Comparison of ENCODE assay signal across 26 mouse cellular contexts in genomic region chr1:62882028-62882427, GRCm38 (mm10).
DNase-seq lines count a peak whose midpoint lies in the region; ATAC-seq lines count a peak whose summit lies in the region.
"Had no signal": no experiment of that assay in that cellular context is flagged by ENCODE, and none has a peak within 500 bp of the region (broad histone marks: within the 10 kb centered on the region; RNA-seq: fewer than 3 reads in every experiment).

No protein-coding gene starts in this region.

- H3K27me3 ChIP-seq in embryonic facial prominence, embryonic 12.5 days = no peaks in the 10 kb centered on the region
- no peaks in the 10 kb centered on the region for H3K27me3 ChIP-seq in embryonic facial prominence, embryonic 10.5 days (replicated peaks; ENCODE audit: low read depth, poor library complexity, severe bottlenecking)
- no peaks in the 10 kb centered on the region for H3K27me3 ChIP-seq in limb, embryonic 11.5 days (ENCODE audit: control insufficient read depth, insufficient read depth, low read length)
- no peaks in the 10 kb centered on the region for H3K27me3 ChIP-seq in limb, embryonic 10.5 days (ENCODE audit: low read depth, poor library complexity, severe bottlenecking)
- H3K27me3 ChIP-seq: CH12.LX, Patski had no signal

- no peaks in the 10 kb centered on the region for H3K9me3 ChIP-seq in embryonic facial prominence, embryonic 12.5 days
- H3K9me3 ChIP-seq in embryonic facial prominence, embryonic 10.5 days = no peaks in the 10 kb centered on the region
- no peaks in the 10 kb centered on the region for H3K9me3 ChIP-seq in limb, embryonic 11.5 days (ENCODE audit: control insufficient read depth, low read length)
- no peaks in the 10 kb centered on the region for H3K9me3 ChIP-seq in limb, embryonic 10.5 days (replicated peaks)
- H3K9me3 ChIP-seq: forebrain, embryonic 10.5 days; forebrain, embryonic 12.5 days; G1E had no signal

- no peaks in the 10 kb centered on the region for H3K36me3 ChIP-seq in embryonic facial prominence, embryonic 12.5 days
- H3K36me3 ChIP-seq in embryonic facial prominence, embryonic 10.5 days (replicated peaks) = no peaks in the 10 kb centered on the region
- no peaks in the 10 kb centered on the region for H3K36me3 ChIP-seq in limb, embryonic 11.5 days (ENCODE audit: control insufficient read depth, insufficient read depth, low read length)
- no peaks in the 10 kb centered on the region for H3K36me3 ChIP-seq in limb, embryonic 10.5 days
- H3K36me3 ChIP-seq: forebrain, embryonic 10.5 days; forebrain, embryonic 12.5 days; G1E had no signal

- no peak overlapping the region for H3K9ac ChIP-seq in embryonic facial prominence, embryonic 12.5 days
- no peak overlapping the region for H3K9ac ChIP-seq in limb, embryonic 11.5 days (ENCODE audit: low read length)
- H3K9ac ChIP-seq: forebrain, embryonic 12.5 days had no signal

- intact Hi-C loops in heart, postnatal 25 days (cut with DNase I) = no loop called here

- no peak overlapping the region for H3K4me3 ChIP-seq in embryonic facial prominence, embryonic 12.5 days
- H3K4me3 ChIP-seq in embryonic facial prominence, embryonic 10.5 days = no peak overlapping the region
- H3K4me3 ChIP-seq in limb, embryonic 11.5 days (ENCODE audit: low read depth, low read length) = no peak overlapping the region
- no peak overlapping the region for H3K4me3 ChIP-seq in limb, embryonic 10.5 days
- H3K4me3 ChIP-seq: forebrain, embryonic 10.5 days; forebrain, embryonic 12.5 days had no signal

- 76% methylated on average over 5 of the region's 5 CpGs for WGBS in embryonic facial prominence, embryonic 12.5 days
- WGBS in embryonic facial prominence, embryonic 10.5 days = 75% methylated on average over 5 of the region's 5 CpGs
- 91% methylated on average over 5 of the region's 5 CpGs for WGBS in limb, embryonic 11.5 days
- 92% methylated on average over 5 of the region's 5 CpGs for WGBS in limb, embryonic 10.5 days

- peak overlapping the region; percentile 50 for H3K27ac ChIP-seq in embryonic facial prominence, embryonic 12.5 days
- no peak overlapping the region for H3K27ac ChIP-seq in embryonic facial prominence, embryonic 10.5 days (replicated peaks)
- no peak overlapping the region for H3K27ac ChIP-seq in limb, embryonic 11.5 days (replicated peaks; ENCODE audit: low read depth, low read length)
- no peak overlapping the region for H3K27ac ChIP-seq in limb, embryonic 10.5 days
- H3K27ac ChIP-seq: forebrain, embryonic 10.5 days; forebrain, embryonic 12.5 days had no signal

- DNase-seq in embryonic facial prominence, embryonic 10.5 days (ENCODE audit: low spot score) = no peak
- peak; percentile 17 for DNase-seq in heart, adult 11 months
- DNase-seq in heart, postnatal 25 days (ENCODE audit: low spot score) = no peak
- peak; percentile 5 for DNase-seq in limb, embryonic 11.5 days (ENCODE audit: low spot score)
- DNase-seq in limb, embryonic 10.5 days (ENCODE audit: low spot score) = no peak
- DNase-seq in fat pad, adult 2 months (ENCODE audit: extremely low read depth, low read depth, low spot score) = peak; percentile 84
- no peak for DNase-seq in right cerebral cortex, postnatal 36 days (ENCODE audit: low spot score in 2 of 2)
- DNase-seq: adrenal gland, adult 8-10 months; adrenal gland, postnatal 14 days; adrenal gland, postnatal 36 days; B cell, adult 2 months; cerebellum, adult 11-12 months; cerebellum, adult 2 months; cerebellum, adult 9-10 months; cerebellum, postnatal 10 days; cerebellum, postnatal 25 days had no signal

- H3K4me1 ChIP-seq in embryonic facial prominence, embryonic 12.5 days = peaks cover 20% of the 10 kb centered on the region; the same call in 1 of the 2 replicates
- peaks cover 30% of the 10 kb centered on the region for H3K4me1 ChIP-seq in embryonic facial prominence, embryonic 10.5 days
- H3K4me1 ChIP-seq in limb, embryonic 11.5 days (ENCODE audit: control insufficient read depth, insufficient read depth, low read length) = peaks cover 6% of the 10 kb centered on the region; the same call in 1 of the 2 replicates
- peaks cover 24% of the 10 kb centered on the region for H3K4me1 ChIP-seq in limb, embryonic 10.5 days

- H3K4me2 ChIP-seq in embryonic facial prominence, embryonic 12.5 days (replicated peaks) = no peak overlapping the region
- H3K4me2 ChIP-seq in limb, embryonic 11.5 days (ENCODE audit: low read depth, severe bottlenecking) = no peak overlapping the region
- H3K4me2 ChIP-seq: forebrain, embryonic 12.5 days had no signal

- no peak for ATAC-seq in embryonic facial prominence, embryonic 12.5 days (ENCODE audit: insufficient number of reproducible peaks, insufficient read depth, low FRiP score, low TSS enrichment)
- no peak for ATAC-seq in limb, embryonic 11.5 days (ENCODE audit: insufficient number of reproducible peaks, low FRiP score, low TSS enrichment, low read depth)
- ATAC-seq: activated CD4-positive, CD25-positive, alpha-beta regulatory T cell, adult 4 months; CD4-positive, CD25-positive, alpha-beta regulatory T cell, adult 4 months; forebrain, embryonic 14.5 days; forebrain, embryonic 16.5 days; Patski had no signal

Comparison
In these comparisons a context has a peak if more than half of its experiments do, and no peak if none do; other contexts are left out.
1. DNase-seq: peak in heart, adult 11 months (single experiment), limb, embryonic 11.5 days (single experiment) and fat pad, adult 2 months (single experiment); none in embryonic facial prominence, embryonic 10.5 days (single experiment), heart, postnatal 25 days (single experiment), limb, embryonic 10.5 days (single experiment) and right cerebral cortex, postnatal 36 days (0 of 2).